Mouse (Mus musculus) kidney, postnatal 36 days (tissue): Measurements from ENCODE around the gene Zdhhc21.

ENCODE experiments used
- DNase-seq, 2 experiments: peaks; one replicate each; pipeline ENCODE4 v3.0.0; 2021 to 2022; ENCODE audit warnings: mixed read lengths in 2 of 2

Zdhhc21 gene

DNA sequence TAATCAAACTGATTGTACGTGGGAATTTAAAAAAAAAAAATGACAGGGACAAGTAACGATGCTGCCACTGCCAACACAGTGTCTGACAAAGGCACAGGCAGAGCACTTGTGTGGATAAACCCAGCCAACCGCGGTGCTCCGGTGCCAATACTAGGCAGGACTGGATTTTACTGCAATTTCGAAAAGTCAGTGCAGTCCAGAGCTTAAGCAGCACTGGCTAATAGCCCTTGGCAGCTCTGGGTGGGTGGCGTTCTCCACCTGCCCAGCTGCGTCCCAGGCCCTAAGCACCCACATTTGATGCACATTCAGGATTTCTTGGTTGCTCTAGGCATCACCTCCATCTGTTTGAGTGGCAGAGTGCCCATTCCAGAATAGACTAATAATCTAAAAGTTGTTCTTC is 3.6 kb upstream of the Zdhhc21 start:
- peak; percentile 10 to 18 for DNase-seq

DNA sequence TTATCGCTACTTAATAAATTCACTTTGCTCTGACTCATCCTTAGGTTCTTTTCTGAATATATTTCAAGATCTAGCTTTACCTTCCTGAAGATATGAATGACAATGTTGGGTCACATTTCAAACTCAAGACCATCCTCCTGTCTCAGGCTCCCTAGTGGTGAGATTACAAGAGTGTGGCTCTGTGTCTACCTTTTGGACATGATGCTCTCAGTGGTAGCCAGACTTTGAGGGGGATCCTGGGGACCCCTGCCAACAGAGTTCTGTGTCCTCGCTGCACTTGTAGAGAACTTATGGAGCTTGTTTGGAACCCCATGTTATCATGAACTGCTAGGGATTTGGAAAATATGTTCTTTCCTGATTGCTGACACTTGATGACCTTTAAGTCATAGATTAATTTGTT is 1.7 kb upstream of the Zdhhc21 start:
- DNase-seq = no peak

DNA sequence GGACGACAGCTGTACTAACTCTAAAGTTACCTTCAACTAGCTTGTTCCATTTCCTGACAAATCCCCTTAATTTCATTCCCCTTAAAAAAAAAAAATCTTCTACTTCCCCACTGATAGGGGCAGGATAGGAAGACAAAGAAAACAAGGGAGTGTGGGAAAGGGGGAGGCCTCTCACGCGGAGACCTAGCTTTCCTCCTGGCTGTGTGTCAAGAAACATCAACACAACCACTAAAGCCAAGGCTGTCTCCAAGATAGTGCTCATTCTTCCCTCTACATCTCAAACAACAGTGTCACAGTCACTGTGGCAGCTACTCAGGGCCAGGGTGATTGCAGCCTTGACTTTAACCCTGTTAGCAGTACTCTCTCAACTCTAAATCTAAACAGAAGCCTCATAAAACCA is 808 bp upstream of the Zdhhc21 start:
- DNase-seq = no peak

DNA sequence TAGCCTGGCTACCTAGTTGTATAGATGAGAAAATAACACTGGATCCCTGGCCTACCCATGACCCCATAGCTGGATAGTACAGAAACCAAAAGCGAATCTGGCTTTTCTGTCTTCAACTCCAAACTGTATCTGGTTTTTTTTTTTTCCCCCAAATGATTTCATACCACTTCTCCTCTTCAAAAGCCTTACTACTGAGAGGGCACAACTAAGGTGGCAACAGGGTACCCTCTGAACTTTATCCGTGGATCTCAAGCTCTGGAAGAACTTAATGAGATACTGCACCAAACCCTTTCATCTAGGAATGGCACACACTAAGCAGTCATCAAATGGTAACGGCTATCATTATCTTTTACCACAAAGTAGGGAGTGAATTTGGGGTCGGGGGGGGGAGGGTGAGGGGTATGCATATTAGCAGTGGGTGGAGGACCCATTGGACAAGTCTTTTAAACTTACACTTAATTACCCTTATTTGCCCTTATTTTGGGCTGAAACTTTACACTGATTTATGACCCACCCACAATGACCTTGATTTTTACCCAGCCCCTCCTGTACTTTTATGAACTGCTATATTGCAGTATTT is 1.2 kb downstream of the Zdhhc21 start:
- DNase-seq = no peak

DNA sequence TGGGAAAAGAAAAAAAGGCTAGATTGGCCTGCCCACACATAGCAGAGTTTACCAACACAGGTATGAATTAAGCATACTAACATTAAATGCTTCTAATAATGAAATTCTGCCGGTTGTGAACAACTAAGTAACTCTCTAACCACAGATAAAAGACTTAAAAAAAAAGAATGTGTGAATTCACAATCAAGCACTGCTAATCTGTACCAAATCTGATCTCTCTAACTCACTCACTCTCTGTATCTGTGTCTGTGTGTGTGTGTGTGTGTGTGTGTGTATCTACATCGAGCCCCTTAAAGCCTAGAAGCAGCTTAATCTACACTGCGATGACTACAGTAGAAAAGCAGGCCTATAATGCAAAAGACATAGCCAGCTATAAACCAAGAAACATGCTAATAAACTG is 2.8 kb downstream of the Zdhhc21 start:
- no peak for DNase-seq

DNA sequence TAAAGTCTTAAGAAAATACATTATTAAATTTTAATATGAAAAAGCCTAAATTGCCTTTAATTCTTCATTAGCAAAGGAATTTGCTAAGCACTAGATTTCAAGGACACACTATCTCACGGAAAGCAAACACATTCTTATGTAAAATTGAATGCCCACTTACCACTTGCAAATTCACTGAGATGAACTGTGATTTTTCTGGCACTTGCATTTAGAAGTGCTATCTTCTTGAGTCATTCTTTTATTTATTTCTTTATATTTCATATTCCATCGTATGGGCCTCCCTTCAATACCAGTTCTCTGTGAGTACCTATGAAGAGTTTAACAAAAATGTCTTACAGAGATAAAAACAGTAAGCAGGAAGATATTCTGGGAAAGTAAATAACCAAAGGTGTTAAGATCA is 5.9 kb downstream of the Zdhhc21 start:
- DNase-seq = no peak

DNA sequence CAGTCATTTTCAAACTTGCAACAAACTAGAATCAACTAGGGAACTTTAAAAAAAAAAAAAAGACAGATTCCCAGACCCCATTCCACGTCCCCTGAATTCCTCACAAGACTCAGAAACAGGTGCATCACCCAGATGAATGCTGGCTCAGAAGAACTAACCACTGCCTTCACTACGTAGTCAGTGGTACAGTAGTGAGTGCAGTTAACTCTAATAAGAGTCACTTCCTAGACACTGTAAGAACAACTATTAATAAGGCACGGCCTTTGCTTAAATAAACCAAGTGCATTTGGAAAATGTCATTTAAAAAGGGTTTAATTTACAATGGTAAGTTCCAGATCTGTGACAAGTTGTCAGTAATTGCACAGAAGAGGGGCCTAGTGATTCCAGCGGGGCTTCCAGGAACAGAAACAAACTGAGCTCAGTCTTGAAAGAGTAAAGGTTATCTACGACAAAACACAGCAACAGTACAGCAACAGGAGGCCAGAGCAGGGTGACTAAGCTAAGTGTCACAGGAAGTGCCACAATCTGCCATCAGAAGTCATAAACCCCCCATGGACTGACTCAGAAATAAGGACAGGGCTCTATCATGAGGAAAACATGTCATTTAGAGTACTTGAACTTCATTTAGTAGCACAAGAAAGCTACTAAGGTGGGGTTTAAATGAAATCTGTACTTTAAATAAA is 11.1 kb downstream of the Zdhhc21 start:
- DNase-seq = no peak

DNA sequence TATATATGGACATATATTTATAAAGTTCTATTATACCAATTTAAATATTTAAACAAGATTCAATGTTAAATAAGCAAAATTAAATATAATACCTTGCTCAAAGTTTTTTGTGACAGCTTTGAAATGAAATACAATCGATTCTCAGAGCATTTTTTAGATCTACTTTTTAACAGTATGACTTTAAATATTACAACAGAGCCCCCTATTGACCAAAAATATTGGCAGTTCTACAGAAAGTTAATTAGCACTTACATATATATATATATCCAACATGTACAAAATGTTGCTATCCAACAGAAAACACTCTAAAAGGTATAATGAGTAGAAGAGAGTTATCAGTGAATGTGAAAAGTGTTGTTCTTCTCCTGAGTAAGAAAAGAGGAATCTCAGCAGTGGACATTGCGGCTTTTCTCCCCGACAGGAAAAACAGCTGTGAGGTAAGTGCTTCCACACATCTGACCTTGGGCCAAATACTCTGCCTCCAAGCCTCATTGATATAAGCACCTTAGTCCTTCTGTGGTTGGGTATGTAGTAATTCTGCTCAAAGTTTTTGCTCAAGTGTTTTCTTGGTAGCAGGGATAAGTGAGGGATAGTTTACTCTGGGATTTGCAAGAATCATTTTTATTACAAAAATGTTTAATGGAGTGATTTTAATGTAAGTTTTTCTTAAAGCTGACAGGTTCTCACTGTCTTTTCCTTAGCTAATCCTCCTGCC is 22.1 kb downstream of the Zdhhc21 start:
- DNase-seq = no peak

DNA sequence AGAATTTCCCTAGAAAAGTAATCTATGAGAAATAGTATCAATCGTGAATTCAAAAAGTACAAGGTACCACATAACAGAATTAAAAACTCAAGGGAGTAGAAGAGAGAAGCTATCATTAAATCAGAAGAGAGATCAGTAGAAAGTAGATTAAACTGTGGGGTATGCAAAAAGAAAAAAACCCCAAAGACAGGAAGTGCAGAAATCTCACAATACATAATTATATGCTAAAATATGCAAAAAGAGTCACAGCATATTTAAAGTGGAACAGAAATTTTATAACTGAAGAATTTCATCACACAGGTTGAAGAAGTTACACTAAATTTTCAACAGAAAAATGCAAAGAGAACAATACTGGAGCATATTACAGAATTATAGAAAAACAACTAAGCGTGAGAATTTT is 28.6 kb downstream of the Zdhhc21 start:
- DNase-seq = no peak

DNA sequence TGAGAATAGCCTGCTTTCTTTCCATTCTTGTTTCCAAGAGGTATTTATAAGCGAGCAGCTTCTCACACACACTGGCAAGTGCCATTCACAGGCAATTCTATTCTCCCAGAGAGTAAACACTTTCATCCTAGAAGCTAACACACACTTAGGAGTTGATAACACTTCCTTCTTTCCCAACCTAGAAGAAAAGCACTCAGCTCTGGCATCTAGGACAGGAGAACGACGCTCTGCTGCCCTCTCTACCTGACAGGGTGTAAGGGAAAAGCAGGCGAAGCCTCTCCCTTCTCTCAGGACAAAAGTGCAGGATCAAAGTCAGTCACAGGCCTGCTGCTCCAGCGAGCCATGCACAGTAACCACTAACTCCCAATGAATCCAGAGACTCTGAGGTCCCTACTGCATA is 30.3 kb downstream of the Zdhhc21 start:
- DNase-seq = no peak

DNA sequence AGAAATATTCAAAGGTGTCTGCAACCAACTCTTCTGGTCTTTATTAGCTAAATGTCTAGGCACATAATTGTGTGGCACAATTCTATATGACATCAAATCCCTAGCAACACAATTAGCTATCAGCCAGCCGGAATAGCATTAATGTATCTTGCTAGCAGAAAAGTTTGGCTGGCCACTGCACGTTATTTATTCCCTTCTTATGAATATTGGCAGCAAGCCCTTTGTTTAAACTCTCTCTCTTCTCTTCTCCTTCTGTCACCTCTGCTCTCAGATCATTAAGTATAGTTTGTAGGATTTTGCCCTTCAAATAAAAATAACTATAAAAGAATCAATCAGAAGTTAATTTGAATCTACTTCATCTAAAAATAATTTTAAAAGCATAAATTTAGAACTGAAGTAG is 32.8 kb downstream of the Zdhhc21 start:
- DNase-seq = no peak

DNA sequence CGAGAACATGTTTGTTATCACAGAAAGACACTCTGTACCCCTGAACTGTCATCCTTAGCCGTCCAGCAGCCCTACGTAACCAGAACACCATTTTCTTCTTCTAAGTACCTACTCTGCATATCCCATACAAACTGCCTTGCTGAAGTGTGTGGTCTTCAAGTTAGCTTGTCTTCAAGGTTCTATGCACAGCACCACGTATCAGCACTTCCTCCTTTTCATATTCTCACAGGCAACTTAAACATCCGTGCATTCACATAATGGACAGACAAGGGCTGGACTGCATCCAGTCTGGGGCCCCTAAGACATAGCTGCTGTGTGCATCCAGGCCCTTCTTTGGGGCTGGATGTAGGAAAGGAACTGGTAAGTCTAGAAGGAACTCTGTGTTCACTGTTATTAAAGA is 41.9 kb downstream of the Zdhhc21 start:
- no peak for DNase-seq

DNA sequence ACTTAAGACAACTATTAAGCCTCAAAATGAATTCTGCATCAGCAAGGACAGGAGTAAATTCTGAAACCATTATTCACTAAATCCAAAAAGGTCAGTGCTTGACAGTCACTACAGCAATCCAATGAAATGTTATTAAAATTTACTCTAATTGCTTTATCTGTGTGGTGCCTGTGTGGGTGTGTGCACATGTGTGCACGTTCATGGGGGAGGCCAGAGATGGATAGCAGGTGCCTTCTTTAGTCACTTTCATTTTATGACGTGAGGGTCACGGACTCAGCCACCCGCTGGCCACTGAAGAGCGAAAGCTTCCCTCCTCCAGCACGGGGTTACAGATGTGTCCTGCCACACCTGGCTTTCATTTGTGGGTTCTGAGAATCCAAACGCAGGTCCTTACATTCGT is 43.4 kb downstream of the Zdhhc21 start:
- no peak for DNase-seq

DNA sequence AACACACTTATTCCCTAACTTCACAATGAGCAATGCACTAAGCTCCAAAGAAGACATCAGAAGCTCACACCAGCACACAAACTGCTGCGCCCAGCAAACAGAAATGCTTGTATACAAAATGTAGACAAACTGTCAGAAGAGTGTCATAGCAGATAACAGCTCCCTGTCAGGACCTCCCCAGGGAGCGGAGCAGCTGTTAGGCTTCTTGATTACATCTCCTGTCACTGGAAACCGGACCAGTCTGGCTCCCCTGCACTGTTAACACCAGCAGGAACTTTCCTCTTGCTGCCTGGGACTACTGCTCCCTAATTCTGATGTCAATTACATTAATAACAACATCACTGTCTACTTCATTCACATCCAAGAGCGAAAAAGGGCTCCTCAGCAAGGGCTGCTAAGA is 44.5 kb downstream of the Zdhhc21 start:
- DNase-seq = no peak

DNA sequence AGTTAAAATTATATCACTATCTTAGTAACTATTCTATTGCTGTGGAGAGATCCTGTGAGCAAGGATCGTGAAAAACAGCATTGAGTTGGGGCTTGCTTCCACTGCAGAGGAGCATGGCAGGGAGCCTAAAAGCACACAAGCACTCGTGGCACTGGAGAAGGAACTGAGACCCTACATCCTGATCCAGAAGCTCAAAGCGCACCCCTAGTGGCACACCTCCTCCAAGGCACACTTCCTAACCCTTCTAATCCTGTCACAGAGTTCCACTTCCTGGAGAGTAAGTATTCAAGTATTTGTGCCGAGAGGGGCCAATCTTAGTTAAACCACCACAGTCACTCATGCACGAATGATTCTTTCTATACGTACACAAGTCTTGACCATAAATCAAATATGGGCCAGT is 46.4 kb downstream of the Zdhhc21 start:
- DNase-seq = no peak

DNA sequence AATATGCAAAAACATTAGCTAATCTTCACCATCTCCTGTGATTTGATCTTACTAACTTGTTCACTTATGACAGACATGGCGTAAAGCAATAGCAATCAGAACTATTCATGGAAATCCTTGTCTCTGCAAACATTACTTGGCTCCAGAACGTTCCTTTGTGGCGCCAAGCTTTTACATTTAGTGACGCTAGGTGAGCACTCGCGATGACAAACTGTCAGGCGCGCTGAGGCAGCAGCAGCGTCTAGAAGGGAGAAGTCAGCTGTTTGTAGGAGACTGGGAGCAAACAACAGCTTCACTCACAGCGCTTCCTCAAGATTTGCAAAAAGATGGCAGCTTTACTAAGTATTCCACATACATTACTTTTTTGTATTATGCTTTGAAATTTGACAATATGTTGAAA is 51.9 kb downstream of the Zdhhc21 start:
- no peak for DNase-seq

DNA sequence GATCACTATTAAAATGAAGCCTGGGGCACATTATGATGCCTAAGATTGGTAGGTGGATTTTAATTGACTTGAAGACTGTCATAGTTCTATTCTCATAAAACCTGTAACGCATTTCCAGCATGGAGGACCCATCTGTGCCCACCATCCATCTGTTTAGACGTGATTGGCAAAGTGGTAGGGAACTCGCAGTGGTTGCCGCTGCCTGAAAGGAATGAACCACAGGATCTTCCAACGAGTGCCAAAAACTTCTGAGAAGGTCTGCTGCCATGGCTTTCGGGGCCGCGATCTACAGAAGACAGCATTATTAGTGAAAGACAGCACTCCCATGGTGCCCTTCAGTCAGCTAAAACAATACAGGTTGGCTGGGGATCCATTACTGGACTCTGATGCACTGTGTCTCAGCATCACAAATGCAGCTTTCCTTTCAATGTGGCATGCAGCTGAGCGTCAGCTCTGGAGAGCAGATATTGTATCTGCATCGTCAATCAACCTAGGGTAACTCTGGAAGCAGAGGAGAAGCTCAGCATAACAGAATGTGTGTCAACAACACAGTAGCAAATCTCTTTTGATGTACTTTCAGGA is 53.5 kb downstream of the Zdhhc21 start:
- no peak for DNase-seq

DNA sequence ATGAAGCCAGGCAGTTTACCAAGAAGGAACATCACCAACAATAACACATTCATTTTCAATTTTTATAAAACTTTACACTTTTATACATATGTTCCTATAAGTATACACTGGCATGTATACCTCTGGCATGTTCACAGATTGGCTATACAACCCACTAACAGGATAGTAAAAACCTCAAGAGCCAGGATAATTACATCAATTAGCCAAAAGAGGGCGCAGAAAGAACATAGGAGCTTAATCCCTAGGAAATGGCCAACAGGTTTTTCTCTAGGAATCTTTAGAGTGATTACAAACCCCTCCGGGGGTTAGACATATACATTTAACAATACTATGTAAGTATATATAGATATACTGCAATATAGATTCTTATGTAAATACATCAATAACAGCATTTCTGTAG is 55.7 kb downstream of the Zdhhc21 start:
- peak in 1 of 2 experiments; percentile 16 for DNase-seq

DNA sequence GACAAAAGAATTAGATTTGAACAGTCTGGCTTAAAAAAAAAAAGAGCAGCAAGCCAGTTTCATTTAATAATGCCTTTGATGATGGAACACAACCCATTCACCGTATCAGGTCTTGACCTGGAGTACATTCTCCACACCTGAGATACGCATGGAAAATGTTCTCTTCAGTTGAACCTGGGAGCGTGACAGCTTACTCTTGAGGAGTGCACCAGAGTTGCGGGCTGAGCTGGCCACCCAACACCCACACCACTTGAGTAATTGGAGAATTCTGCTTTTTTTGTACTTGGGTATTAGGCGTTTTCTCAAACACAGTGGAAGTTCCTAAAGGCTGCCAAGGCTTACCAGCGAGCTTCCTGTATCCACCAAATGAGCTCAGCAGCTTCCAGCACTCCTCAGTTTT is 66.2 kb downstream of the Zdhhc21 start:
- no peak for DNase-seq

DNA sequence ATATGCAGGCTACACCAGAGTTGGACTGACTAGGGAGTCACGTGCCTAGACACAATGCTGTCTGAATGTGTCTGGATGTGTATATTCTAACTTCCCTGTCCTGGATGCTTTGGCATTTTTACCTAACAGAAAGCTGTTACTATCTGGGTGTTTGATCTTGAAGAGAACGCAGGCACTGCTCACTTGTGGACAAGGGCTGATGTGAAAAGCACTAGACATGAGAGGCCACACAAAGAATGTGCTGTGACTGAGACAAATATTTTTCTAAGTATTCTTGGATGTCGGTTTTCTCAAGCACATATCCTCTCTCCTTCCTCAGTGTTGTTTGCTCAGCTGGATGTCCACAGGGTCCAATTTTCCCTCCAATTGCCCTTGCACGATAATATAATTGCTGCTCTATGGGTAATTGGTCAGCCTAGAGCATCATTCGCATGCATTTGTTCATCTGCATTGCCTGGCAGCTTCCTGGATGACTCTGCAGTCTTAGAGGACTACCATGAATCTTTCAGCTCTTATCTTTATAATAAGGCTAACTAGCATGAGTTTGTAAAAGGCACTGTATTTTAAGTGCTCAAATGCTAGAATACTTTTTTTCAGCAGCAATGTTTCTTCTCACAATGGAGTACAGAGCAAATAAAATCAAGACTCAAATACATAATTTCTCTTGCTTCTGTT is 66.7 kb downstream of the Zdhhc21 start:
- DNase-seq = no peak

DNA sequence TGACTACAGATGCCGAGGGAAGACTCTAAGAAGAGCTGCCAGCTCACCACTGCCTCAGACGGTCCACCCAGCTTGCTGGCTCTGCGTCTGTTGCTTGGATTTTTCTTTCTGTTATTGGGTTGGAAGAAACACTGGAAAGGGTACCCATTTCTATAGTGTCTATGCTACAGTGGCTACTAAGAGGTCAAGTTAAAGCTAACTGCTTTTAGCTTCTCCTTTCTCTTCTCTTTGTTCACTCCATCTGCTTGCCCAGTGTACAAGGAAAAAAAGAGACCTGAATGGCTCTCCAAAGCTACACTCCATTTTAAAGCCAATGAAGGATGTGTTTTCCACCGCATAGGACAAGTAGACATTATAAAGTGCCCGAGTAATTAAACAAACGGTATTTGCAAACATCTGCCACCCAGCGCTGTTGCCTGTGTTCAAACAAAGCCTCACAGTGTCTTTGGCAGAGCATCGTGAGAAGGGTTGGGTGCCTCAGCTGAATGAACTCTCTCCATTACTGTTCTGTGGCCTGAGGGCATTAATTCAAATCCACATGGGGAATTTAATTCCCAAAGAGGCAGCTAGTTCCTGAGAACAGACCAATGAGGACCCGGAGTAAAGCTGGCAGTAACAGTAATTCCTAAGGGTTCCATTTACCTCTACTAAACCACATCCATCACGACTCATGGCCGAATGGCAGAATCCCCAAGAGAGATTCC is 94.1 kb downstream of the Zdhhc21 start:
- DNase-seq = no peak

DNA sequence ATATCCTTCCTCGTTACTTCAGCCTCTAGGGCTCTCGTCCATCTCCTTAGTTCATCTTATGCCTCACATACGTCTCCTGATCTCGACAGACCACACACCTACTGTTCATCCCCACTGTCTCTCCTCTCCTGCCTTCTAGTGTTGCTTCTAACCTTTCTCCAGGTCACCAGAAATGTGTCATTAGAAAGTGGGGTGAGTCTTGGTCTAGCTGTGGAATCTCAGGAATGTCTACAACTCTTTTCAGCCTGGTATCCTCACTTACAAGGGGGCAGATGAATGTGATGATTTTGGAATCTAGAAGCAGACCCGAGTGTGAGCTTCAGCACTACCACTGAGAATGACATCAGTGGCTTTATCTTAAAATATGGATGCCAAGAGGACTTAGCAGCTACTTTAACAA is 96.2 kb downstream of the Zdhhc21 start:
- DNase-seq = no peak
